Mouse (Mus musculus): ENCODE measurements around the gene Enpp5.

Enpp5 gene

DNA sequence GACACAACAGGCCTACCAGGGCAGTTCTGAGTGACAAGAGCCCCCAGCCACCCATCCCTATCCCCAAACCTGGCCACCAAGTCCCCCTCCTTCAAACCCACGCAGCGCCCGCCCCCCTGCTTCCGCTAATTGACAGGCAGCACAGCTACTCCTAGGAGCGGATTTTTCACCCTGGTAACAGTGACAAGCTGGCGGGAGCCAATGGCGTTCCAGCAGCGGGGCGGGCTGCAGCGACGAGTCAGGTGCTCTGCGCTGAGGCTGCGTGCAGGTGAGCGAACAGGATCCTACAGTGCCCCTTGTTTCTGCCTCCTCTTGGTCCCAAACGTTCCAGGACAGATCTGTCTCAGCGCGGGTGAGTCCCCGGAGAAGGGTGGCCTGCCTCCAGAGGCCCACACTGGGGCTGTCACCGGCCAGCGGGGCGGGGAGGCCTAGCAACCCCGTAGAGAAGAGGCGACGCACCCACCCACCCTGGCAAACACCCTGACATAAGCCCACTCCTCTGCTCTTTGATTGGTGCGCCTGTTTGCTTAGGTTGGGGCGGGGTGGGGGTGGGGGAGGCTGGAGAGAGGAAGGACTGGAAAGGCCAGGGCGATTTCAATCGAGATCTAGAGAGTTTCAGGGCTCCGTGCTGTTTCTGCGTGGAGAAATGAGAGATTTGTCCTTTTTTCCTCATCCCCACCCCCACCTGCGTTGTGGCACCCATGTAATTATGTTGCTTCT, at the start of gene Enpp5:
TSS of gene Enpp5 (plus strand) at position 183 of the 720 bp plus-strand sequence.
- peak; percentile 94 for DNase-seq

GRCm38 (mm10) chr17:44029616-44030015, 49.0 kb upstream of the Enpp5 start:
- no peak for DNase-seq

DNA sequence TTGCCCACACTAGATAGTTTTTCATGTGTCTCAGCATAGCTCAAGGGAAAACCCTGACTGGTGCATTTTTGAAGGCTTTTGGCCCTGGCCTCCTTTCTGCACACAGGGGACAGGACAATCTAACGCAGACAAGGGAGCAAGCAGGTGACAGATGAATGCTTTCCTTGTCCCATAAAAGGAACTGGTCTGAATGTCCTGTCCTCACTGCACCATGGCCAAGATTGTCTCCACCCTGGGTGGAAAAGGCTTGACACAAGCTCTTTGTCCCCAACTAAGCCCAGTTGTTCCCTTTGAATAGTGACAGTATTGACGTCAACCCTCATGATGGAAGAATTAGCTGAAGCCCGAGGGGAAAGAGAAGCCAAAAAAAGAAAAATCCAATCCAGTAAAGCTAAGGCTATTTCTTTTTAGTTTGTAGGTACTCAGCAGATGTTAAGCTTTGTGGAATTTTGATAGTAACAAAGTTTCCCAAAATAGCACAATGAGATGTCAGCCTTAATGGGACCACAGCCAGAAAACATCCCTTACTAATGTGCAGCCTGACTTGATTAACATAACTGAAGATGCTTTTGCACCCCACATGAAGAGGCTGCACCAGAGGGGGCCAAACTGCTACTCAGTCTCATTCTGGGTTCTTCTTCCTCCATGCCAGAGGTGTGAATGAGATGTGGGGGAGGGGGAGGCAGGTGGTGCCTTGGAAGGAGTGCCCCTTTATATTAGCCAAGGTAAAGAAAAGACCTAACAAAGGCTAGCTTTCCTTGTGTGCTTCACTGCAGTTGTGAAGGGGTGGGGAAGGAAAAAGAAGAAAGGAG, 47.6 kb upstream of the Enpp5 start:
- no peak for DNase-seq

- no peak for DNase-seq
These were observed 43.6 kb upstream of the Enpp5 start for GRCm38 (mm10) chr17:44035005-44035404.

DNA sequence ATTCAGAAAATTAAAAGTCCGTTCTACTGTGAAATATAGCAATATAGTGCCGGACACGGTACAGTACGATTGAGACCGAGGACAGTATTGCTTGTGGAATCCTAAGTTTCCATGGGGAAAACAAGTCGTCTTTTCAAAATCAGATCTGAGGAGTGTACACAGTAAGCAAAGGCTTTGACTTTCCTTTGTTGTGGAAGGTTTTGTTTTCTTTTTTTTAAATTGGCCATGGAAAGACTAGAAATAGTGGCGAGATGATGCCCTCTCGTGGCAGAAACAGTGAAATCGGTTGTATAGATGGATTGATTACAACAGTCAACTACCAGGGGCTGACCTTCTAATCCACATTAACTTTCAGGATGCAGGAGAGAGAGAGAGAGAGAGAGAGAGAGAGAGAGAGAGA, 40.0 kb upstream of the Enpp5 start:
- DNase-seq = peak; percentile 73 to 77

DNA sequence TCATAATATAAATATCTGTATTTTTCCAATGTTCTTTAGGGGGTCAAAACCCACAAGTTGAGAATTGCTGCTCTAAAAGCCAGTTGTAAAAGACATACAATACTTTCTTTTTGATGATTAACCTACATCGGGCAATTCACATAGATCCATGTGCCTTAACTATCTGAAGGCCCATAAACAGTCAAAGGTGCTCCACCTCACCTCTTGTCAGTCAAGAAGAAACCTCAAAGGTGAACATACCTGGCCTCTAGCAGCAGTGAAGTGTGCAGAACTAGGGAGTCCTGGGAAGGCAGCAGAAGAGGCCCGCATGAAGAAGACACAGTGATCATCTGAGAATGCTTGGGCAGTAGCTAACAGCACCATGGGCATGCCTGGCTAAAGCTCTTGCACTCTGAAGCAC, 38.2 kb upstream of the Enpp5 start:
- no peak for DNase-seq

DNA sequence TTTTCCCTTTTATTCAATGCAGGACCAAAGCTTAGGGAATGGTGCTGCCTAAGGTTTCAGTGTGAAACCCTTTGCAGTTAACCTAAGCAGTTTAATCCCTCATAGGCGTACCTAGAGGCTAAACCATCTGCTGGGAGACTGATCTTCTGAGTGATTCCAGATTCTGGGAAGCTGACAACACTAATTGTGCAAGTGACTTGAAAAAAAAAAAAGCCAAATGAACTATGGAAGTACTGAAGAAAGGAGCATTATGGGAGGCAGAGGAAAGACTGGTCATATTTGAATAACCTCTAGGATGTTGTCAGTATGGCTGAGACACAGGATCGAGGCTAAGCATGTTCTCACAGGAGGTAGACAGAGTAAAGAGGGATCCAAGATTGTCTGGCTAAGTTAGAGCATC, 36.3 kb upstream of the Enpp5 start:
- no peak for DNase-seq

DNA sequence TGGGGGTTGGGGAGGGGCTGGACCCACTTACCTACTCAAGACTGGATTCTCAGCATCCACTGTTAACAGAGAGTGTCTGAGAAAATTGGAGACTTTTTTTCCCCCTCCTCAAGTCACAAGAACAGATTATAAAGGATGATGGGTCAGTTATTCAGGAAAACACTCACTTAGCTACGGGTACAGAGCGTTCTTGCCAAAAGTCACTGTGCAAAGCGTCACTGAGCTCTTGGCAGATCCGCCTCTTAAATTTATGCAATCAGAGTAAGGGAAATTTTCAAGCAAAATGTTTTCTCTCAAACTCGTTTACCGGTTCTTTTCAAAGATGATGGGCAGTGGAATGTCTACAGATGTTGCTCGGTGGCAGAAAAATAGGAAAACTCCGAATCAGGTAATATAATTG, 35.8 kb upstream of the Enpp5 start:
- no peak for DNase-seq

DNA sequence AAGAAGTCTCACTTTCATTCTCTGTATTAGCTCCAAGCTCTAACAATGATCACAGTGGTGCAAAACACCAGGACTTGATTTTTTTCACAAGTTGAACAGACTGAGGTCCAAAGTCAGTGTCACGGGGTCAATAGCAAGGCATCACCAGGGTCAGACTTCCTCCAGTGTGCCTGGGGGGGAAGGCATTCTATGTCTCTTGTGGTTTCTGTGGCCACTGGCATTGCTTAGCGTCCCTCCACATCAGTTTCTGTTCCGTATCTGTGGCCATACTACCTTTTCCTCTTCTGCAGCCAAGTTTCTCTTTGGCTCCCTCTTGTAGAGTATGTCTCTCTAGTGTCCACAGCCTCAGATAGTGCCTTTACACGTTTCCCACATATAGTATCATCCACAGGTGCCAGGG, 25.2 kb upstream of the Enpp5 start:
- DNase-seq = no peak

DNA sequence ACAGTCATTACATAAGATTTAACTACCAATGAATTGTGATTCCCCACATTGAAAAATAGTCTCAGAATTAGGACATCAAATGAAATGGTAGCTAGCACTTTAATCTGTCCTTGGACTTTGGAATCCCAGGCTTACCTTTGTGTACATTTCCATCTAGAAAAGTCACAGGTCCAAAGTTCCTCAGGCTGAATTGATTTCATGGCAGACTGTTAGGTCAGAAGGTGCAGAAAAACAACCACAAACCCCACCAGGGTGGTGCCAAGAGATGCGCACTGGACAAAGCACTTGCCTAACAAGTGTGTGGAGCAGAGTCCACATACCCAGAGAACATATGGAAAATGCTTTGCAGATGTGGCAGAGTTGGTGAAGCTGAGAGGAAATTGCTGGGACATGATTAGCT, 21.5 kb upstream of the Enpp5 start:
- DNase-seq = no peak

- DNase-seq = no peak
These were observed 20.5 kb upstream of the Enpp5 start for GRCm38 (mm10) chr17:44058145-44058544.

DNA sequence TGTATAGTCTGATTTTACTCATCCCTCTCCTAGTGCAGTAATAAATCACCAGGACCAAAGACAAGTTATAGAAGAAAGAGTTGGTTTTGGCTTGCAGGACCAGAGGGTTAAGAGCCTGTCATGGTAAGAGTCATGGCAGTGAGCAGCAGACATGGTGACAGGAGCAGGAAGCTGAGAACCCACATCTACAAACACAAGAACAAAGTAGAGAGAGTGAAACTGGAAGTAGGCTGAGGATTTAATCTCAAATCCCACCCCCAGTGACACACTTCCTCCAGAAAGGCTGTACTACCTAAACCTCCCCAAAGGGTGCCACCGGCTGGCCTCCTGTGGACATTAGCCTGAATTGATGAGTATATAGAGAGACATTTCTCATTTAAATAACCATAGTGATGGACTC, 17.8 kb upstream of the Enpp5 start:
- DNase-seq = no peak

DNA sequence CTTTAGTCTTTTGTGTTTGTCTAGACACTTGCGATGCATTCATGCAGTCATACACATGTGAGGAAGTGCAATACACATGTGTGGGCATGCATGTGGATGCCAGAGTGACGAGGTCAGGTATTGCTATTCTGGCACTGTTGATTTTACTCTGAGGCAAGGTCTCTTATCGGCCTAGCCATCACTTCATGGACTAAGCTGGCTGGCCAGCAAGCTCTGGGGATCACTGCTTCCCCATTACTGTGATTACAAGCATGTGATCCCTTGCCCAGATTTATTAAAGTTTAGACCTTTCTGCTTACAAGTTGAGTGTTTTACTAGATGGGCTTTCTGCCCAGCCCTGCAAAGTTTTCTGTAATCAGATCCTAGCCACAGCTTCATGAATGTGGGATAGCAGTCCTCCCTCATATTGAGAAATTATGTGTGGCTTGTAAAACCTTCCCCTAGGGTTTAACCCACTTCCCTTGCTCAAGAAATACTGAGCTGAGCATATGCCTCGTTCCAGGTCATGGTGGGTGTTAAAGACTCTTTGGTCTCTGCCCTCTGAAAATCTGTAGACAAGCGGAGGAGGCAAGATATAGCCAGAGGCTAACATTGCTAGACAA, 17.2 kb upstream of the Enpp5 start:
- DNase-seq = no peak

GRCm38 (mm10) chr17:44068876-44069275, 9.7 kb upstream of the Enpp5 start:
- DNase-seq = no peak

GRCm38 (mm10) chr17:44071680-44072079, 6.9 kb upstream of the Enpp5 start:
- DNase-seq = no peak

DNA sequence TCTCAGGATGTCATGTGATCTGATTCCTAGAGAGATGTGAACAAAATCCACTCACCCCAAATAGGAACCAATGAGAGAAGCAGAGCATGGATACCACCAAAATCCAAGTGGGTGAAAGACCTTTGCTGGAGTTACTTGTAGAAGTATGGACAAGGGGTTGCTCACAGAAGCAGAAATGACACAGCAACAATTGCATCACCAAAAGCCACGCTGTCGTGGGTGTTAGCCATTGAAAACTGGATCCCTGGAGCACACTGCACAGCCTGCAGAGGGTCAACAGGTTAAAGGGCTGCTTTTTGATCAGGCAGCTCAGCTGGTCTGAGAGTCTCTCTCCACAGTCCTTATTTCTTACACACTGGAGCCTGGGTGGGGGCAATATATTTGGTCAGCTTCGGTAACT, 3.0 kb upstream of the Enpp5 start:
- DNase-seq = no peak

DNA sequence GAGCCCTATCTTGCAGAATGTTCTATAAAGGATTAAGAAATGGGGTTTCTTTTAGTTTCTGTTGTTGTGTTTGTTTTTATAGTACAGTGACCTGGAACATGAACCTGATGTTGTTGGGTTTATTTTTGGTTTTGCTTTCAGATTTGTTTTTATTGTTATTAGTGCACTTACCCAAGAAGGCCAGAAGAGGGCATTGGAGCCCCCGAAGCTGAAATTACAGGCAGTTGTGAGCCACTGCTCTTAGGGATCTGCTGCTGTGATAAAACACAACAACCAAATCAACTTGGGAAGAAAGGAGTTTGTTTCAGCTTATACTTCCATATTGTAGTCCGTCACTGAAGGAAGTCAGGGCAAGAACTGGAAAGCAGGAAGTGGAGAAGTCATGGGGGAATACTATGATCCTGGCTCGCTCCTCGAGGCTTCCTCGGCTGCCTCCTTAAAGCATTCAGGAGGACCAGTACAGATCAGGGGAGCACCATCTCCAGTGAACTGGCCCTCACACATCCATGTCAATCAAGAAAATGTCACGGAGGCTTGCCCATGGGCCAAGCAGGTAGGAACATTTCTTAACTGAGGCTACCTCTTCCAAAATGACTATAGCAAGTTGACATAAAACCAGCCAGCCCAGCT, 2.4 kb upstream of the Enpp5 start:
- peak; percentile 30 to 38 for DNase-seq

DNA sequence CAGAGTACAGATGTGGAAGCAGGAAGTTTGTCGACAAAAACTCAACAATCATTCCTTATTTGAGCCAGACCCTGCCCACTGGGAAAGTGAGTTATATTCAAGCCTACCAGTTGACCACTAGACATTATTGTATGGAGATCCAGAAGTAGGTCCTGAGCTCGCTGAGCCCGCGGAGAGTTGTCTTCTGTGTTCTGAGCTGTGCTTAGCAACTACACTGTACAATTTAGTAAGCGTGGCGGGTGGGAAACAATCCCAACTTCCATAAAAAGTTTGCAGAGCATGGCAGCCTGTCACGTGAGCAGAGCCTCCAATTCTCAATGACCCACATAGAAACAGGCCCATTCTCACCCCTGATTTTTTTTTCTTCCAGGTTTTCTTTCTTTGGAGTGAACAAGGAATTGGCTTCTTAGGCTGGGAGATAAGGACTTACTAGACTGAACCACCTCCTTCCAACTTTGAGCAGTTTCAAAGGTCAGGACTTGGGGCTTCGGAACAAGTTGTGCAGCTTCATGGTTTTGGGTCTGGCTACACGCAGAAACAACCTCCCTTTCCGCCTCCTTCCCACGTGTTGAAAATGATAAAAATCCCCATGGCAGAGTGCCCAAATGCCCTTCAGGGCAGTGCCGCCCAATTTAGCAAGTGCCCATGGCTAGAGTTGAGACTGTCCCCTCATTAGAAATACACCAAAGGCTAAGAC, 1.3 kb upstream of the Enpp5 start:
- peak in 1 of 2 experiments; percentile 11 for DNase-seq

GRCm38 (mm10) chr17:44077843-44078160, 811 bp upstream of the Enpp5 start:
- no peak for DNase-seq

DNA sequence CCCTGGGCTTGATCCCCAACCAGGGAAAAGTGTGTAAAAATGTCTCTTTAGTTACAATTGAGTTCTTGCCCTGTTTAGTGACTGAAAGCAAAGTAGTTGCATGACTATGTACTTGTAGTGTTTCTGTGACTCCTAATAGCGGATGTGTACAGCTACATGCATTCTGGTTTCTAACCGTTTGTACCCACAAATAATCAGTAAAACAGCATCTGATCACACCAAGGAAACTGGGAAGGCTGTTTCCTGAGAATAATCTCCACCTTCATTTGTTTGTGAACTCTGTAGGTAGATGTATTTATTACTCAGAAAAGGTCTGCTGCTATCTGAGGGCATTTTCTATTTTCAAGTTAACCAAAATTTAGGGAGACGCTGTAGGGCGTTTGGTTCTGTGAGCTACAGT, 4.5 kb downstream of the Enpp5 start:
- no peak for DNase-seq

- no peak for DNase-seq
These were observed 9.6 kb downstream of the Enpp5 start for GRCm38 (mm10) chr17:44088226-44088625.

- DNase-seq = no peak
These were observed 12.3 kb downstream of the Enpp5 start for GRCm38 (mm10) chr17:44090916-44091315.

GRCm38 (mm10) chr17:44091512-44091911, 12.9 kb downstream of the Enpp5 start:
- no peak for DNase-seq
